Mouse (Mus musculus) forebrain, embryonic 16.5 days (tissue): ENCODE measurements around the gene Gpr39. TPM values are rescaled to one million over a fixed set of nuclear protein-coding genes. Genes with fewer than 3 reads are reported as not detected.

ENCODE experiments used
- ATAC-seq: fragments of 200-750 bp; cut with Nextera tagmentation; 2 replicates; pipeline ENCODE4 v1.8.0; 2017; ENCODE audit warnings: mild to moderate bottlenecking, moderate library complexity
- H3K27ac ChIP-seq: fragments of 300-500 bp; sonication (generic); 2 replicates; pipeline ENCODE4 v1.5.1; 2014; ENCODE audit warnings: low read length, control low read depth
- H3K27me3 ChIP-seq: fragments of 300-500 bp; sonication (generic); replicated peaks from 2 replicates; pipeline ENCODE4 v1.6.1; 2014; ENCODE audit warnings: low read length; ENCODE audit not compliant: control insufficient read depth, insufficient read depth
- H3K36me3 ChIP-seq: fragments of 300-500 bp; sonication (generic); 2 replicates; pipeline ENCODE4 v1.6.1; 2014; ENCODE audit not compliant: control insufficient read depth, insufficient read depth
- H3K4me1 ChIP-seq: fragments of 300-500 bp; sonication (generic); replicated peaks from 2 replicates; pipeline ENCODE4 v1.6.1; 2014; ENCODE audit warnings: low read length; ENCODE audit not compliant: control insufficient read depth, insufficient read depth
- H3K4me2 ChIP-seq: fragments of 300-500 bp; sonication (generic); 2 replicates; pipeline ENCODE4 v1.6.1; 2014; ENCODE audit warnings: mild to moderate bottlenecking, low read length, control low read depth
- H3K4me3 ChIP-seq: fragments of 300-500 bp; sonication (generic); replicated peaks from 2 replicates; pipeline ENCODE4 v1.5.1; 2014; ENCODE audit warnings: mild to moderate bottlenecking, low read length, control low read depth
- H3K9ac ChIP-seq: fragments of 300-500 bp; sonication (generic); replicated peaks from 2 replicates; pipeline ENCODE4 v1.6.1; 2014; ENCODE audit warnings: low read depth, low read length, control low read depth
- H3K9me3 ChIP-seq: fragments of 300-500 bp; sonication (generic); 2 replicates; pipeline ENCODE4 v1.6.1; 2016; ENCODE audit warnings: low read length; ENCODE audit not compliant: control insufficient read depth
- WGBS: fragments of 180-500 bp; shearing (Covaris S2); extraction: QIAGEN DNeasy Blood & Tissue Kit; methylation state at CpG from one replicate; pipeline ENCODE4 v1.1.7; 2014; 5-methylcytosine and 5-hydroxymethylcytosine counted together
- polyA plus RNA-seq: library from polyadenylated mRNA; unstranded; fragments of >200 nt; fragmentation: Nextera tagmentation; extraction: Ambion mirVana; gene quantifications from 2 replicates; pipeline ENCODE4 v1.2.1, GENCODE M21; 2015

The Gpr39 gene
- polyA plus RNA-seq, 1 experiment from 2014 or later, result not detected

GRCm38 (mm10) chr1:125744766-125745165, 68.0 kb downstream of the Gpr39 start:
- H3K9ac ChIP-seq, result no peak overlapping the region
- WGBS, result 92% methylated on average over 4 of the region's 4 CpGs
- no peaks in the 10 kb centered on the region for H3K4me1 ChIP-seq
- no peaks in the 10 kb centered on the region for H3K36me3 ChIP-seq
- ATAC-seq, result no peak
- no peaks in the 10 kb centered on the region for H3K9me3 ChIP-seq
- no peak overlapping the region for H3K27ac ChIP-seq
- no peaks in the 10 kb centered on the region for H3K27me3 ChIP-seq
- no peak overlapping the region for H3K4me2 ChIP-seq
- H3K4me3 ChIP-seq, result no peak overlapping the region

GRCm38 (mm10) chr1:125755335-125755996, 78.7 kb downstream of the Gpr39 start:
- Histone ChIP-seq H3K4me3 (no peak overlapping the region), H3K9ac (no peak overlapping the region), H3K4me1 (peaks cover 6% of the 10 kb centered on the region), H3K4me2 (no peak overlapping the region), H3K27me3 (no peaks in the 10 kb centered on the region), H3K9me3 (no peaks in the 10 kb centered on the region), H3K27ac (no peak overlapping the region), H3K36me3 (no peaks in the 10 kb centered on the region)
- no peak for ATAC-seq
- WGBS, result 92% methylated on average over 4 of the region's 4 CpGs

GRCm38 (mm10) chr1:125759972-125760695, 83.3 kb downstream of the Gpr39 start:
- Histone ChIP-seq H3K36me3 (no peaks in the 10 kb centered on the region), H3K27me3 (no peaks in the 10 kb centered on the region), H3K4me3 (no peak overlapping the region), H3K4me1 (peaks cover 12% of the 10 kb centered on the region), H3K9ac (no peak overlapping the region), H3K27ac (peak overlapping the region; percentile 74), H3K4me2 (peak overlapping the region; percentile 6; the same call in 1 of the 2 replicates), H3K9me3 (no peaks in the 10 kb centered on the region)
- ATAC-seq, result peak; percentile 61
- 43% methylated on average over 15 of the region's 15 CpGs for WGBS

- 31% methylated on average over 5 of the region's 5 CpGs for WGBS
- H3K9ac ChIP-seq, result no peak overlapping the region
- H3K4me1 ChIP-seq, result peaks cover 12% of the 10 kb centered on the region
- peak; percentile 89 for ATAC-seq
- no peaks in the 10 kb centered on the region for H3K9me3 ChIP-seq
- no peaks in the 10 kb centered on the region for H3K36me3 ChIP-seq
- H3K27me3 ChIP-seq, result no peaks in the 10 kb centered on the region
- peak overlapping the region; percentile 6; the same call in 1 of the 2 replicates for H3K4me2 ChIP-seq
- H3K4me3 ChIP-seq, result no peak overlapping the region
- H3K27ac ChIP-seq, result peak overlapping the region; percentile 74
Measured at GRCm38 (mm10) chr1:125760696-125761025, 83.9 kb downstream of the Gpr39 start.

GRCm38 (mm10) chr1:125762076-125762475, 85.3 kb downstream of the Gpr39 start:
- peak; percentile 44 for ATAC-seq
- 32% methylated on average over 1 of the region's 1 CpGs for WGBS

GRCm38 (mm10) chr1:125789804-125790203, 113.0 kb downstream of the Gpr39 start:
- Histone ChIP-seq H3K9me3 (no peaks in the 10 kb centered on the region), H3K9ac (no peak overlapping the region), H3K27ac (no peak overlapping the region), H3K36me3 (no peaks in the 10 kb centered on the region), H3K4me1 (peaks cover 5% of the 10 kb centered on the region), H3K4me2 (no peak overlapping the region), H3K4me3 (no peak overlapping the region), H3K27me3 (no peaks in the 10 kb centered on the region)
- peak; percentile 49; the same call in 1 of the 2 replicates for ATAC-seq
- WGBS, result 21% methylated on average over 4 of the region's 4 CpGs

More at GRCm38 (mm10) chr1:125762076-125762475, 85.3 kb downstream of the Gpr39 start:
- Histone ChIP-seq H3K27ac (no peak overlapping the region), H3K36me3 (no peaks in the 10 kb centered on the region), H3K4me1 (peaks cover 12% of the 10 kb centered on the region), H3K9ac (no peak overlapping the region), H3K4me3 (no peak overlapping the region), H3K4me2 (no peak overlapping the region), H3K9me3 (no peaks in the 10 kb centered on the region), H3K27me3 (no peaks in the 10 kb centered on the region)

- H3K4me3 ChIP-seq, result no peak overlapping the region
- H3K9me3 ChIP-seq, result peaks cover 16% of the 10 kb centered on the region
- H3K9ac ChIP-seq, result no peak overlapping the region
- 92% methylated on average over 5 of the region's 5 CpGs for WGBS
- H3K4me2 ChIP-seq, result no peak overlapping the region
- no peak overlapping the region for H3K27ac ChIP-seq
- no peak for ATAC-seq
- no peaks in the 10 kb centered on the region for H3K27me3 ChIP-seq
- H3K4me1 ChIP-seq, result no peaks in the 10 kb centered on the region
- H3K36me3 ChIP-seq, result no peaks in the 10 kb centered on the region
Measured at GRCm38 (mm10) chr1:125800506-125800905, 123.7 kb downstream of the Gpr39 start.

DNA sequence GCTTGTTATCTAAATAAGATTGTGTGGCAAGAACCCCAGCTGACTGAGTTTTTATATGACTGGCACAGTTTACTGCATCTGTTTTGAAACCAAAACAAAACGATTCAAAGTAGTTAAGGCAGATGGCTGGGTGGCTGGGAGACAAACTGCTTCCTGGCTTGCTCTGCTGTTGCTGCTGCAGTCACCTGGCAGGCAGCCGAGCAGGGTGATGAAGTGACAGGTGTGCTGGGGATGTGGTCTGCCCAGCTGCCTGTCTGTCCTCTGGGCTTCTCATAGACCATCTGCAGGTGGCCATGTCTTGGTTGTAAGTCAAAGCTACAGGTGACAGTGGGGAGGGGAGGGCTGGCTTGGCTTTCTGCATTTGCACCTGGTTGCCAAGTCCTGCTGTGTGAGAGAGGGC, 131.6 kb downstream of the Gpr39 start:
- Histone ChIP-seq H3K27me3 (no peaks in the 10 kb centered on the region), H3K27ac (no peak overlapping the region), H3K4me1 (peaks cover 5% of the 10 kb centered on the region; the same call in 1 of the 2 replicates), H3K9me3 (0 out of 2 replicates have a peak, but pooled peaks cover 2% of the 10 kb centered on the region), H3K36me3 (no peaks in the 10 kb centered on the region), H3K9ac (no peak overlapping the region), H3K4me2 (no peak overlapping the region), H3K4me3 (no peak overlapping the region)
- peak; percentile 70 for ATAC-seq
- 42% methylated on average over 2 of the region's 2 CpGs for WGBS

DNA sequence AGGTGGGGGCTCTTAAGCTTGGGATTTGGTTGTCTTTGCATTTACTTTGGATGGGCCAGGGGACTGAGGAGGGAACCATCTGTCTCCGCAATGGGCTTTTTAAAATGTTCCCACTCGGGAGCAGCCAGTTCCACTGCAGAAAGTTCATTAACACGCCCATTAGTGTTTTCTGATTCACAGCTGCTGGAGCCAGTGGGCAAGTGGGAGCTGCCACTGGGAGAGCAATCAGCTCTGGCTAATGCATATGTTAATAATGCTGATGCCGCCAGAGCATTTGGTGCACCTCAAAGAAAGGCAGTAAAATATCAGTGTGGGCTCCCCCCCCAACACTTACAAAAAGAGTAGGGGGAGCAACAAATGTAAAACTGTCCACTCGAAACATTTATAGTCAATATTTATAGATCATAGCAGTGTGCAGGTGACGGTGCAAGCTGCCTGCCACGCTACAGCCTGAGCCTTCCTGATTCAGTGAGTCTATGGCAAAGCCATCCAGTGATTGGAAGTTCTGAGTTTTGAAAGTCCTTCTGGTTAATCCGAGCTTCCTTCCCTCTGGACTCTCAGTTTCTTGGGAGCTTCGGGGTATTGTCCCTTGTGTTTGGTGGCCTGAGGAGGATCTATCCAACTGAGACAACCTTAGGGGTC, 136.5 kb downstream of the Gpr39 start:
- 67% methylated on average over 9 of the region's 9 CpGs for WGBS
- no peak for ATAC-seq

More for the DNA sequence above, 136.5 kb downstream of the Gpr39 start:
- H3K4me1 ChIP-seq, result peaks cover 5% of the 10 kb centered on the region; the same call in 1 of the 2 replicates
- no peak overlapping the region for H3K4me2 ChIP-seq
- H3K36me3 ChIP-seq, result no peaks in the 10 kb centered on the region
- H3K9me3 ChIP-seq, result no peaks in the 10 kb centered on the region
- no peak overlapping the region for H3K9ac ChIP-seq
- no peak overlapping the region for H3K4me3 ChIP-seq
- no peaks in the 10 kb centered on the region for H3K27me3 ChIP-seq
- H3K27ac ChIP-seq, result no peak overlapping the region
